Mouse (Mus musculus): ENCODE measurements around the gene Ndufs2. TPM values are rescaled to one million over a fixed set of nuclear protein-coding genes. Genes with fewer than 3 reads are reported as not detected.

Ndufs2 gene
- polyA plus RNA-seq, 1 experiment from 2014 or later = 279 TPM

- WGBS = 71% methylated on average over 10 of the region's 10 CpGs
- Histone ChIP-seq H3K9me3 (no peaks in the 10 kb centered on the region), H3K4me3 (no peak within 1 kb of the TSS), H3K27ac (replicated peaks) (no peak within 1 kb of the TSS; the same call in 1 of the 2 replicates), H3K4me1 (peaks cover 20% of the 10 kb centered on the region), H3K36me3 (replicated peaks) (peaks cover 8% of the 10 kb centered on the region), H3K27me3 (replicated peaks; ENCODE audit: low read depth, poor library complexity, severe bottlenecking) (no peaks in the 10 kb centered on the region)
- no peak for DNase-seq (ENCODE audit: low spot score)
These were observed 37.2 kb downstream of the Ndufs2 start, which contains the start of gene Nr1i3 for GRCm38 (mm10) chr1:171213801-171214496. TSS of gene Nr1i3 (plus strand) at chr1:171213970.

- 38% methylated on average over 3 of the region's 3 CpGs for WGBS
- no peaks in the 10 kb centered on the region for H3K9me3 ChIP-seq
- H3K4me1 ChIP-seq = peaks cover 20% of the 10 kb centered on the region
- no peak overlapping the region for H3K4me3 ChIP-seq
- no peak overlapping the region for H3K27ac ChIP-seq (replicated peaks)
- no peak for DNase-seq (ENCODE audit: low spot score)
- no peaks in the 10 kb centered on the region for H3K36me3 ChIP-seq (replicated peaks)
- H3K27me3 ChIP-seq (replicated peaks; ENCODE audit: low read depth, poor library complexity, severe bottlenecking) = no peaks in the 10 kb centered on the region
These were observed 38.3 kb downstream of the Ndufs2 start for GRCm38 (mm10) chr1:171212854-171213253.

GRCm38 (mm10) chr1:171209409-171209808 is 41.8 kb downstream of the Ndufs2 start:
- Histone ChIP-seq H3K4me1 (peaks cover 20% of the 10 kb centered on the region), H3K27ac (replicated peaks) (no peak overlapping the region), H3K9me3 (no peaks in the 10 kb centered on the region), H3K27me3 (replicated peaks; ENCODE audit: low read depth, poor library complexity, severe bottlenecking) (no peaks in the 10 kb centered on the region), H3K4me3 (no peak overlapping the region), H3K36me3 (replicated peaks) (no peaks in the 10 kb centered on the region)
- WGBS = 29% methylated on average over 4 of the region's 4 CpGs
- no peak for DNase-seq (ENCODE audit: low spot score)

- Histone ChIP-seq H3K9me3 (no peaks in the 10 kb centered on the region), H3K27me3 (replicated peaks; ENCODE audit: low read depth, poor library complexity, severe bottlenecking) (0 out of 2 replicates have a peak, but pooled peaks cover 3% of the 10 kb centered on the region), H3K4me3 (no peak overlapping the region), H3K36me3 (replicated peaks) (no peaks in the 10 kb centered on the region), H3K4me1 (peaks cover 5% of the 10 kb centered on the region; the same call in 1 of the 2 replicates), H3K27ac (replicated peaks) (no peak overlapping the region)
- DNase-seq (ENCODE audit: low spot score) = no peak
- 82% methylated on average over 6 of the region's 6 CpGs for WGBS
These were observed 45.3 kb downstream of the Ndufs2 start for GRCm38 (mm10) chr1:171205704-171206493.

- Histone ChIP-seq H3K36me3 (replicated peaks) (no peaks in the 10 kb centered on the region), H3K9me3 (no peaks in the 10 kb centered on the region), H3K4me3 (no peak overlapping the region), H3K27ac (replicated peaks) (no peak overlapping the region), H3K4me1 (peaks cover under 1% of the 10 kb centered on the region; the same call in 1 of the 2 replicates), H3K27me3 (replicated peaks; ENCODE audit: low read depth, poor library complexity, severe bottlenecking) (0 out of 2 replicates have a peak, but pooled peaks cover 8% of the 10 kb centered on the region)
- 54% methylated on average over 7 of the region's 7 CpGs for WGBS
- DNase-seq (ENCODE audit: low spot score) = no peak
These were observed 46.9 kb downstream of the Ndufs2 start for GRCm38 (mm10) chr1:171204249-171204644.

- Histone ChIP-seq H3K27me3 (replicated peaks; ENCODE audit: low read depth, poor library complexity, severe bottlenecking) (peaks cover 14% of the 10 kb centered on the region; the same call in 1 of the 2 replicates), H3K9me3 (no peaks in the 10 kb centered on the region), H3K36me3 (replicated peaks) (no peaks in the 10 kb centered on the region), H3K27ac (replicated peaks) (no peak overlapping the region), H3K4me3 (no peak overlapping the region), H3K4me1 (no peaks in the 10 kb centered on the region)
- no peak for DNase-seq (ENCODE audit: low spot score)
- 55% methylated on average over 11 of the region's 11 CpGs for WGBS
These were observed 47.5 kb downstream of the Ndufs2 start for GRCm38 (mm10) chr1:171203471-171204248.

GRCm38 (mm10) chr1:171200769-171201168 is 50.4 kb downstream of the Ndufs2 start:
- WGBS = 94% methylated on average over 1 of the region's 1 CpGs
- DNase-seq (ENCODE audit: low spot score) = no peak
- peaks cover 6% of the 10 kb centered on the region for H3K4me1 ChIP-seq
- H3K36me3 ChIP-seq (replicated peaks) = no peaks in the 10 kb centered on the region
- H3K9me3 ChIP-seq = no peaks in the 10 kb centered on the region
- H3K27me3 ChIP-seq (replicated peaks; ENCODE audit: low read depth, poor library complexity, severe bottlenecking) = peaks cover 42% of the 10 kb centered on the region
- no peak overlapping the region for H3K4me3 ChIP-seq
- no peak overlapping the region for H3K27ac ChIP-seq (replicated peaks)

- Histone ChIP-seq H3K27ac (replicated peaks) (no peak overlapping the region), H3K27me3 (replicated peaks; ENCODE audit: low read depth, poor library complexity, severe bottlenecking) (peaks cover 54% of the 10 kb centered on the region), H3K36me3 (replicated peaks) (no peaks in the 10 kb centered on the region), H3K9me3 (no peaks in the 10 kb centered on the region), H3K4me1 (peaks cover 18% of the 10 kb centered on the region), H3K4me3 (no peak overlapping the region)
- no peak for DNase-seq (ENCODE audit: low spot score)
- WGBS = 66% methylated on average over 1 of the region's 1 CpGs
These were observed 51.7 kb downstream of the Ndufs2 start for GRCm38 (mm10) chr1:171199532-171199931.

- WGBS = under 1% methylated on average over 33 of the region's 33 CpGs
- H3K9me3 ChIP-seq = no peaks in the 10 kb centered on the region
- peak within 1 kb of the TSS; percentile 72 for H3K4me3 ChIP-seq
- no peak within 1 kb of the TSS for H3K27ac ChIP-seq (replicated peaks)
- no peaks in the 10 kb centered on the region for H3K36me3 ChIP-seq (replicated peaks)
- H3K4me1 ChIP-seq = peaks cover 38% of the 10 kb centered on the region
- peak; percentile 80 for DNase-seq (ENCODE audit: low spot score)
- peaks cover 87% of the 10 kb centered on the region for H3K27me3 ChIP-seq (replicated peaks; ENCODE audit: low read depth, poor library complexity, severe bottlenecking)
These were observed 55.2 kb downstream of the Ndufs2 start, which contains the start of gene Pcp4l1 for GRCm38 (mm10) chr1:171195887-171196397. TSS of gene Pcp4l1 (minus strand) at chr1:171196268.

GRCm38 (mm10) chr1:171195046-171195822 is 56.0 kb downstream of the Ndufs2 start:
- H3K4me3 ChIP-seq = peak overlapping the region; percentile 72
- H3K27ac ChIP-seq (replicated peaks) = no peak overlapping the region
- 4% methylated on average over 20 of the region's 20 CpGs for WGBS
- peak; percentile 32 for DNase-seq (ENCODE audit: low spot score)
- H3K4me1 ChIP-seq = peaks cover 38% of the 10 kb centered on the region
- no peaks in the 10 kb centered on the region for H3K9me3 ChIP-seq
- H3K27me3 ChIP-seq (replicated peaks; ENCODE audit: low read depth, poor library complexity, severe bottlenecking) = peaks cover 94% of the 10 kb centered on the region
- no peaks in the 10 kb centered on the region for H3K36me3 ChIP-seq (replicated peaks)

GRCm38 (mm10) chr1:171193911-171194830 is 57.0 kb downstream of the Ndufs2 start:
- DNase-seq (ENCODE audit: low spot score) = peak; percentile 34
- Histone ChIP-seq H3K9me3 (no peaks in the 10 kb centered on the region), H3K4me1 (peaks cover 45% of the 10 kb centered on the region), H3K27me3 (replicated peaks; ENCODE audit: low read depth, poor library complexity, severe bottlenecking) (peaks cover 98% of the 10 kb centered on the region), H3K27ac (replicated peaks) (no peak overlapping the region), H3K36me3 (replicated peaks) (no peaks in the 10 kb centered on the region), H3K4me3 (0 out of 2 replicates have a peak overlapping the region, but pooled peaks have one; percentile 72)
- WGBS = 21% methylated on average over 11 of the region's 11 CpGs

All from embryonic facial prominence, embryonic 10.5 days (tissue).